Mouse (Mus musculus) testis, postnatal 10 days (tissue): ENCODE results near the gene Mfap5.
"Not testable (repeated sequence)": the region's sequence is repeated elsewhere in the genome, so short reads cannot be mapped to it uniquely, and the experiment has no call there.

Experiments
- DNase-seq: peaks from one replicate; pipeline ENCODE4 v3.0.0; 2021; ENCODE audit warnings: low spot score

Gene Mfap5

GRCm38 (mm10) chr6:122505545-122505944 is at the start of gene Mfap5:
Gene Mfap5, plus strand, starts transcription at chr6:122505845.
- no peak for DNase-seq

- no peak for DNase-seq
Measured at GRCm38 (mm10) chr6:122458946-122459693, 46.5 kb upstream of the Mfap5 start.

- no peak for DNase-seq
Measured at GRCm38 (mm10) chr6:122466092-122466713, 39.4 kb upstream of the Mfap5 start.

- no peak for DNase-seq
Measured at GRCm38 (mm10) chr6:122469030-122469640, 36.5 kb upstream of the Mfap5 start.

GRCm38 (mm10) chr6:122470240-122470639 is 35.4 kb upstream of the Mfap5 start:
- DNase-seq, result no peak

- not testable (repeated sequence) for DNase-seq
Measured at GRCm38 (mm10) chr6:122471461-122471860, 34.2 kb upstream of the Mfap5 start.

GRCm38 (mm10) chr6:122478062-122478461 is 27.6 kb upstream of the Mfap5 start:
- DNase-seq, result no peak

- DNase-seq, result peak; percentile 57
Measured at GRCm38 (mm10) chr6:122485401-122486296, 20.0 kb upstream of the Mfap5 start.

- peak; percentile 67 for DNase-seq
Measured at GRCm38 (mm10) chr6:122486297-122487117, 19.1 kb upstream of the Mfap5 start.

GRCm38 (mm10) chr6:122490929-122491512 is 14.6 kb upstream of the Mfap5 start:
- DNase-seq, result no peak

GRCm38 (mm10) chr6:122491557-122491956 is 14.1 kb upstream of the Mfap5 start:
- DNase-seq, result peak; percentile 90

- DNase-seq, result no peak
Measured at GRCm38 (mm10) chr6:122492479-122492878, 13.2 kb upstream of the Mfap5 start.

- DNase-seq, result no peak
Measured at GRCm38 (mm10) chr6:122493799-122494472, 11.7 kb upstream of the Mfap5 start.

- DNase-seq, result no peak
Measured at GRCm38 (mm10) chr6:122495082-122495881, 10.4 kb upstream of the Mfap5 start.

GRCm38 (mm10) chr6:122496501-122496900 is 9.1 kb upstream of the Mfap5 start:
- no peak for DNase-seq

- DNase-seq, result no peak
Measured at GRCm38 (mm10) chr6:122498661-122499060, 7.0 kb upstream of the Mfap5 start, which contains the start of gene Rimklb. Gene Rimklb, minus strand, starts transcription at chr6:122498761.

- DNase-seq, result no peak
Measured at GRCm38 (mm10) chr6:122505041-122505440, 604 bp upstream of the Mfap5 start.

- no peak for DNase-seq
Measured at GRCm38 (mm10) chr6:122508494-122508893, 2.8 kb downstream of the Mfap5 start.
